Mouse (Mus musculus) cortical plate, adult 2 months (tissue): Measurements from ENCODE around the gene Heatr5b.

Source experiments
- CTCF ChIP-seq: fragments of 200-500 bp; IDR thresholded peaks from 2 replicates; pipeline ENCODE4 v1.5.1; 2011; ENCODE audit warnings: mild to moderate bottlenecking, control low read depth, low read length; ENCODE audit not compliant: insufficient read depth; ENCODE audit errors: extremely low read depth
- POLR2A ChIP-seq: fragments of 200-500 bp; IDR thresholded peaks from 2 replicates; pipeline ENCODE4 v1.6.1; 2011; ENCODE audit warnings: mild to moderate bottlenecking, low read length, control low read depth; ENCODE audit not compliant: insufficient read depth; ENCODE audit errors: extremely low read depth

DNA sequence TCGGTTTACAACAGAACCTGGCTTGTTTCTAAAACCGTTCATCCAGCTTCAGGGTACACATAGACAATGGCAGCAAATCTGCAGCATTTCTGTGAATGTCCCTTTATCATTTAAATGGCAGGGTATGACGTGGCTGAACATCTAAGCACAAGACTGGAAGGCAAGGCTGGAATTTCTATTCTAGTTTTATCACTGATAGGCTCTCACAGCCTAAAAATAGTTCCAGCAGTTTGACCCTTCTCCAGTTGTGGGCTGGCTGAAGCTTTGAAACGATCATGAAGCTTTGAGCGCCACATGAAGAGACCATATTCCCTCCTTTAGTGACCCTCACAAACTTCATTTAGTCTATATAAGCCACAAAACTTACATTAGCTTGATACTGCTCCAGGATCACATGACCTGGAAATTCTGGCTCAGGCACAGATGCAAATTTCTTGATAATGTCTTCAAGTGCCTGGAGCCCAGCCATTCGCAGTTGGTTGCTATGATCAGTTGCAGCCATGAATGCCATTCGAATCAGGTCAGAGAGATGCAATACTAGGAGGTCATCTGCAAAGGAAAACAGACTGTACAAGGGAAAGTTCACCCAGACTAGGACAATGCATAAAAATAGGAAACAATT, 44.0 kb downstream of the Heatr5b start:
- TF ChIP-seq CTCF = no peak
- no peak for TF ChIP-seq POLR2A
